Mouse (Mus musculus) embryo, embryonic 11 days (tissue): Measurements from ENCODE around the gene Megf6.

Experiments
- DNase-seq: peaks from one replicate; pipeline ENCODE4 v3.0.0-alpha.2; 2015

Megf6 gene

DNA sequence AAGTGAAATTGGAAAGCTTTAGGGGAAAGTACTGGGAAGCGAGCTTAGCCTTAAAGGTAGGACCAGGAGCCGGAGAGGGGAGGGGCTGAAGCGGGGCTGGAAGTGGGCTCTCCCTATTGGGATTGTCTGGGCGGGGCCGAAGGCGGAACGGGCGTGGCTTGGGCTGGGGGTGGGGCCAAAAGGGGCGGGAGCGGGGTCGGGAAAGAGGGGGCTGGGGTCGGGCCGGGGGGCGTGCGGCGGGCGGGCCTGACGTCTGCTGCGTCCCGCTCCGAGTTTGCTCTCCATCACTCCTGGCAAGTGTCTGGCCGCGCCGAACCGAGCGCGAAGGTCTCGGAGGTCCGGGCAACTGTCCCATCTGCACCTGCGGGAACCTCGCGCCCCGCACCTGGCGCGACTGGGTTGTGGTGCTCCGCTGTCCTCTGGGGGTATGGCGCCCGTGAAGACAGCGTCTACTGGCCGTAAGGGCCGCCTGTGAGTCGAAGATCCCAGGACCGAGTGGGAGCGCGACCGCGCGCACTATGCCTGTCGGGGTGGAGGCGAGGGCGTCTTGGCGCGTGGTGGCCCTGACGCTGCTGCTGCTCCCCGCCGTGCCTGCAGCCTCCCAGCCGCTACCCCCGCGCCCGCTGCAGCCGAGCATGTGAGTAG lies at the start of gene Megf6:
Gene Megf6 (plus strand): TSS at position 225 of the 645 bp plus-strand sequence.
- peak; percentile 90 for DNase-seq

DNA sequence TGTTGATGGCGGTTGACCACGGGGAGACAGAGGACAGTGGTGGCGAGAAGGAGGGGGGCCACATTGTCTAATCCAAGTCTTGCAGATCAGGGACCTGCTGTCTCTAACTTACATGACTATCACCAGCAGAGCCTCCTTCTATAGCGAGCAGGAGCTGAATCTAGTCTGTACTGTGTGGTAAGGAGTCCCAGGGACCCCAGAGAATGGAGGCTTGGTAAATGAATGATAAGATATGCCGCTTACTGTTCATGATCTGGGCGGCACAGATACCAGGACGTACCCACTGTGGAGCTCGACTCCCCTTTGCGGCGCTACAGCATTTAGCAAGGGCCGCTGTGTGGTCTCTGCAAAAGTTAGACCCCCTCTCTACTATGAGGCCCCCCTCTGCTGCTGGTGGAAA lies 48.7 kb upstream of the Megf6 start:
- DNase-seq = no peak

DNA sequence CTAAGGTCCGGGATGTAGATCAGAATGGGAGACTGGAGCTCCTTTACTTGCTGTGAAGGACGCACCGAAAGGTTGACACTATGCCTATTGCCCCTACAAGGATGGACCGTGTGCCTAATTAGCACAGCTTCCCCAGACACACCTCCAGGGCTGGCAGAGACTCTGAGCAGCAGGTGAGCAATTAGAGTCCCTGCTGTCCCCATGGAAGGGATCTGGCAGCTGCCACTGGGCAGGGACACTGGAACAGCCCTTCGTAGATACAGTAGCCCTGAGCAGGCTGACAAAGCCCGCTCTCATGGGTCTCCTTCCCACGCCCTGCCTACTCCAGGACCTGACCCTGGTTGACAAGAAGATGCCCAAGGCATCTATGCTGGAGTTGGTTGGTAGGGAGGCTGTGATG lies 48.2 kb upstream of the Megf6 start:
- DNase-seq = no peak

DNA sequence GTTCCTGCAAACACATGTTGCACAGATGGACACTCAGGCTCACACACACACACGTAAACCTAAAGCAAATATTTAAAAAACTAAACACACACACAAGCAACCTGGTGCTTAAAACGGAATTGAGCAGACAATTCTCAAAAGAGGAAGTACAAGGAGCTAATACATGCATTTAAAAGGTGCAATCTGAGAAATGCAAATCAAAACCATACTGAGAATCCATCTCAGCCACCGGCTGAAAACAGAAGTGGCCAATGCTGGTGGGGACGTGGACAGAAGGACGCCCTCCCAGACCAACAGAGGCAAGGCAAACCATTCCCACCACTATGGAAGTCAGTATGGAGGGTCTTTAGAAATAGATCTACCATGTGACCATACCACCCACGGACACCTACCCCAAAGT lies 47.0 kb upstream of the Megf6 start:
- DNase-seq = no peak

DNA sequence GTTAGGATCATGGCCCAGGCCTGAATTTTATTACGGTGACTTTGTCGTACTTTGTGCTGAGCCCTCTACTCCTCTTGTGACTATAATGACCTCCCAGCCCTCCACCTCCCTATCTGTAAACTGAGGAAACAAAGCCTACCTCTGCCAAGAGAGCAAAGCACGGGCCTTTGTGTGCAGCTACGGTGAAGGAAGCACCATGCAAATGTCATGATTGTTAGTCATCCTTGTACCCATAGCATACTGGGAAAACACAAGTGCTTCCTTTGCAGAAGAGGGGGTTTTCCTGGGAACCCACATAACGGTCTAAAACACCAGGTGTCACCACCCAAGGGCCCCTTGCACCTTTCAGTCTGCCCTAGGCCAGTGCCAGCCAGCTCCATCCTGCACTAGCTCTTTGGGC lies 45.3 kb upstream of the Megf6 start:
- no peak for DNase-seq

DNA sequence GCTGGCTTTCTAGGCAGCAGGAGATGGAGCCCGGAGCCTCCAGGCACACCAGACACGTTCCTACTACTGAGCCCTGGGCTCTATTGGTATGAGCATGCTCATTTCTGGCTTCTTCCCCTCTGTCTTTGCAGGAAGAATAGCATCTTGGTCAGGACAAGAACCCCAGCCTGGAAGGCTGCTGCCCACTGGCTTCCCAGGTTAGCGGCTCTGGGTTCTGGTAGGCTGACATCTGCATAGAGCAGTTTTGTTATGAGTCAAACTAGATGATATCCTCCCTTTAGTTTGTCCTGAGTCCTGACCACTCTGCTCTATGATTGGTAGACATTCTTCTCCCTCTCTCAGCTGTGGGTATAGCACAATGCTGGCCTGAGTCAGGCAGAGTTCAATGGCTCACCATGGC lies 43.3 kb upstream of the Megf6 start:
- DNase-seq = no peak

DNA sequence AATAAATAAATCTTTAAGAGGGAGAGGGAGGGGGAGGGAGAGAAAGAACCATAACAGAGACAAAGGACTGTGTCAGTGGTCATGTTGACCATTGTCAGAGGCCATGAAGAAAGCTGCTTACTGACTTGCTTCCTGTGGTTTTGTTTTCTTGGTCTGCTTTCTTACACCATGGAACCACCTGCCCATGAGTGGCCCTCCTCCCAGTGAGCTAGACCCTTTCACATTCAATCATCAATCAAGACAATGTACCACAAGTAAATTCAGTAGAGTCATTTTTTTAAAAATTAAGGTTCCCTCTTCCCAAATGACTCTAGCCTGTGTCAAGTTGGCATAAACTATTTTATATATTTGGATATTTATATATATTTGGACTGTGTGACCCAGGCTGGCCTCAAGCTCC lies 40.6 kb upstream of the Megf6 start:
- DNase-seq = no peak

DNA sequence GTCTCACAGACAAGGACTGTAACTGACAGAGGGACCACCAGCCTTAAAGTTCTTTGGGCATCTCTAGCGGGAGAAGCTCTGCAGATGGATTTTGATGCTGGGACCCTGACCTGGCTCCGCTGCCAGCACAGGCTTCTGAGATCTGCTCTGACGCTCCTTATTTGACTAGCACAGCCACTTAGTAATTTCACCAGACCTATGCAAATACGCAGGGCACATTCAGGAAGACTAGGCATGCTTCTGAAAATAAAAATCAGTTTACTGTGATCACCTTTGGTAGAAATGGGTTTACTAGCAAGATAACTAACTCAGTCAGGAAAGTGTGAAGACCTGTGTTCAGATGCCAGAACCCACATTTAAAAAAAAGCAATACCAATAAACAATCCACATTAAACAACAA lies 38.6 kb upstream of the Megf6 start:
- DNase-seq = no peak

DNA sequence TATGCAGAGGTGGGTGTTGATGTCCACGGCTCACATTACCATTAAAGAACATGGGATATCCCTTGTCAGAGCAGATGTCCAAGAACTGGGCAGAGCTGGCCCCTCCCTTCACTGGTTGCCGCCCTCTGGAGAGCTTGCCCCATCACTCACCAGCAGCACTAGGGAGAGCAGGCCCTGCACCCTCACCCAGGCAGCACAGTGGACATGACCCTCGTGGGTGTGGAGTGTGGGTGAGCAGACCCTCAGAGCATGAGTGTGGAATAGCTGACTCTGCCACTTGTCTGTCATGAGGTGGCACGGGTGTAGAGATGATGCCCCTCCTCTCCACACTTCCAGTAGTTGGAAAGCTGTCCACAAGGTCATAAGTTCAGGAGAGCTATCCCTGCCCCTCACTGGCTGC lies 35.7 kb upstream of the Megf6 start:
- DNase-seq = no peak

DNA sequence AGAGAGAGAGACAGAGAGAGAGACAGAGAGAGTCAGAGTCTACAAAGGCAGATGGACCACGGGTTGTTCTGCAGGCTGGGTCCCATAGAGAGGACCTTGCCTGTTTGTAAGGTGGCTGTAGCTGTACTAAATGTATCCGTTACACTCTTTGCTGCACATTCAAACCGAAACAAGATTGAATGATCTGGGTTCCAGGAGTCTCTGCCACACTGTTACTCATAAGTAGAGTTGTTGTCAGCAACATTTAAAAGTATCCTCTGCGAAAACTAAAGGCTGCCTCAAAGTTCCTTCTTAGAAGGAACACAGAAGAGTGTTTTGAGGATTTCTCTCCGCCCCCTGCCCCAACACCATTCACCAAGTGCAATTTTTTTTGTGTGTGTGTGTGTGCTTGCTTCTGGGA lies 33.4 kb upstream of the Megf6 start:
- DNase-seq = no peak

DNA sequence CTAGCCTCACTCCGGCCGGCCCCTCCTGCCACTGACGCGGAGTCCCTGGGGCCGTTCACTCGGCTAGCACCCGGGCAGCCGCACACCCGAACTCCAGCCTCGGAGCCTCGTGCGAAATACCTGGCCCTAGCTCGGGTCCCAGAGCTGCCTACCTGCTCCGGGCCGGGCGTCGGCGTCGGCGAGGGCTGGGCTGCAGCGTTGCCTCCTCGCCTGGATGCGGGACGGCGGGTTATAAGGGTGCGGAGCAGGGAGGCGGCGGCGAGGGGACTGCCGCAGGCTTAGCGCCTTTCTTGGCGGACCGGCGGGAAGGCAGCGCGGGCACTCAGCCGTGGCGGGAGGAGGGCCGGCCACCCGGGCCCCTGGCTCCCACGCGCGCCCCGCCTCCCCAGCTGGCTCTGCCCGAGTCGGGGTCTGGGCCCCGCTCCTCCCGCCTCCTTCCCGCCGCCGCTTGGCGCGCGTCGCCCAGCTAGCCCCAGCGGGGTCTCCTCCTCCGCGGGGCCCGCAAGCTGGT lies 30.8 kb upstream of the Megf6 start:
- peak; percentile 49 for DNase-seq

DNA sequence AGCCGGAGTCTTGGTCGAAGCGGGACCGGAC lies 30.5 kb upstream of the Megf6 start, which contains the start of gene Trp73:
Gene Trp73 (minus strand): TSS at position 27 of the 31 bp plus-strand sequence.
- DNase-seq = no peak

DNA sequence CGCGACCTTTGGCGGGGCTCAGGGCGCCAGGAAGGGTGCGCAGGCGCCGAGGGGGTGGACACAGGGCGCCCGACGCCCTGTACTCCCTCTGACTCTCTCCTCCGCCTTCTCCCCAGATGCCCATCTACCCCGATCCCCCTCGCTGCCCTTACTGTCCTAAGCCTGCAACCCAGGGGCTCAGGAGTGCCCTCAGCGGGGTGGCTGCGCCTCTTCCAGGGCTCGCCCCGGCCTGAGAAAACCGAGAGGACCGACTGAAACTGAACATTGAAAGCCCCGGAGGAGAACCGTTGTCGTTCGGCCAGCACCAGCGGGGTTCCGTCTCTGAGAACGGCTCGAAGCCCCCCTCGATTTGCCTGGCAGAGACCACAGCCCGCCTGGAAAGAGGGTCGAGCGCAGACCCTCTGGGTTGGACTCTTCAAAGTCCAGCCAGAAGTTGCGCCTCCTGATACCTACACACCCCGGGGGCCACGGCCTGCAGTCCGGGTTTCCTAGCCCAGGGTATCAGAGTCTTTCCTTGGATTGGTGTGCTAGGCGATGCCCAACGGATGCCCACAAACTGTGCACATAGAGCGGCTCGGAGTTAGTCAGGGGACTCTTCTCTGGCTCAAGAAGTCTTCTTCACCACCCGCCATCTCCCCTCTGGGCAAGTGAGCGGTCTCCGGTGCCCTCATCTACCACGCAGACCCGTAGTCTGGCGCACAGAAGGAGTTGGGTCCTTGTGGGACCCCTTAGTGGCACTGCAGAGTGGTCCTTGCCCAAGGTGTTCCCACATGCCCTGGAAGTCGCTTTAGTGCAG lies 30.1 kb upstream of the Megf6 start:
- DNase-seq = peak; percentile 29

DNA sequence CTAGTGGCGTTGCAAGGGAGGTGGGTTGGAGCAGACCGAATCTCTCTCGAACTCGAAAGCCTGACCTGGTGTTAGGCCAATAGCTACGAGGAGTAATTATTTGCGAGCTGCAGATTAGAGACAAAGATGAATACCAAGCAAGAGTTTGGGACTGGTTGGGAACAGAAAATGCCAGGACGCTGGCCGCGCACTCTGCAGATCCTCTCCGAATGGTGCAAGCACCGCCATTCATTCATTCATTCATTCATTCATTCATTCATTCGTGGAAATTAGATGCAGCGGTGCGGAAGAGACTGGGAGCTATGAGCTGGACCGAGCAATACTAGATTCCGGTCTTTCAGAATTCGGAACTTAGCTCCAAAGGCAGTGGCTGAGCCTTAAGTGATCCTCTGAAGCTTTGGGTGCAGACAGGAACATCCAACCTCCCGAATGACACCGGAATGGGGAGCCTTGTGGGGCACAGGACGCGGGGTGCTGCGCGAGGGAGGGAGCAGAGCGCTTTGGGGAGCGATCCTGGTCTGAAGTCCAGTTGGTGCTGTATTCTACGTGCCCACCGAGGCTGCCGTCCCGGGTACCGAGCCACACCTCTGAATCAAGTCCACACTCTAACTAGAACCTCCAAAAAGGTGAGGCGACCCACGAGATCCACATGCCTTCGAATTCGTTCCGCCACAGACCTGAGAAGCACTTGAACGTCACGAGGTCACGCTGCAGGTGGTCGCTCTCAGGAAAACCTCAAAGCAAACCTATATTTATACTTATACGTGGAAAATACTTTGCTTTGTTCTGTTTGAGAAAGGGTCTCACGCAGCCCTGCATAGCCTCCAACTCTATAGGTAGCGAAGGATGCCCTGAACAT lies 29.3 kb upstream of the Megf6 start:
- no peak for DNase-seq

DNA sequence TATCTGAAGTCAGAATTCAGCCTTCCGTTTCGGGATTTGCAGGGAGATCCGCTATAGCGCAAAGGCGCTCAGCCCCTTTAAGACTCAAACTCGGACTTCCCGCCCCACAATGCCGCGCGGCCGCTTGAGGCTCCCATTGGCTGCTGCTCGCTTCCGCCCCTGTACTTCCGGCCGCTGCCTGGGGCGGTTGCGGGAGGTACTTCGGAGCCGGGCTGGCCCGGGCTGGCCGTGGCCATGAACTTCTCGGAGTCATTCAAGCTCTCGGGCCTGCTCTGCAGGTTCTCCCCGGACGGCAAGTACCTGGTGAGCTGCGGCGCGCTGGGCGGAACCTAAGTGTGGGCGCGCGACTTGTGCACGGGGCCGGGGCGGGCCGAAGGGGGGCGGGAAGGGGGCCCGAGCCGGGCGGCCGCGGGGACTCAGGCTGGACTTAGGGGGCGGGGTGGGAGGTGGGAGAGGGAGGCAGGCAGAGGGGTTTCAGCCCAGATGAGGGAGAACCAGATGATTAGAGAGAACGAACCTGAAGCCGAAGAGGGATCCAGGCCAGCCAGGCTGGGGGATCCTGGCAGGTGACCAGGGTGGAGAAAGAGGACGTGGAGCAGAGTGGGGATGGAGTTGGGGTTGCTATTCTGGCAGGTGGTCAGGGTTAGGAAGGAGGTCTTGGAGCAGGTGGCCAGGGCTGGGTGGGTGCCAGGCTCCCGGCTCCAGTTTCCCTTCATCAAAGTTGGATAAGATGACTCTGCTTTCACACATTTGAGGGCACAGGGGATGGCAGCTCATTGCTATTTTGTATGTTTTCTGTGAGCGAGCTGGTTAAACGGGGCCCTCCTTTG lies 28.1 kb upstream of the Megf6 start, which contains the start of gene Wrap73:
Gene Wrap73 (plus strand): TSS at position 162 of the 830 bp plus-strand sequence.
- DNase-seq = peak; percentile 97

DNA sequence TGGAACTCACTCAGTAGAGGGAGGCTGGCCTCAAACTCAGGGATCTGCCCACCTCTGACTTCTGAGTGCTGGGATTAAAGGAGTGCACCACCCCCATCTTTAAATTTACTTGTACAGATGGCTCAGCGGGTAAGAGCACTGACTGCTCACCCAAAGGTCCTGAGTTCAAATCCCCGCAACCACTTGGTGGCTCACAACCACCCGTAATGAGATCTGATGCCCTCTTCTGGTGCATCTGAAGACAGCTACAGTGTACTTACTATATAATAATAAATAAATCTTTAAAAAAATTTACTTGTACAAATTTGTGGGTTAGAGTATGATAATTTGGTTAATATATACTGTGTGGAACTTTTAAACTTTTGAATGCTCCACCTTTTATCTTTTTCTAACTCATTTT lies 25.8 kb upstream of the Megf6 start:
- DNase-seq = no peak

DNA sequence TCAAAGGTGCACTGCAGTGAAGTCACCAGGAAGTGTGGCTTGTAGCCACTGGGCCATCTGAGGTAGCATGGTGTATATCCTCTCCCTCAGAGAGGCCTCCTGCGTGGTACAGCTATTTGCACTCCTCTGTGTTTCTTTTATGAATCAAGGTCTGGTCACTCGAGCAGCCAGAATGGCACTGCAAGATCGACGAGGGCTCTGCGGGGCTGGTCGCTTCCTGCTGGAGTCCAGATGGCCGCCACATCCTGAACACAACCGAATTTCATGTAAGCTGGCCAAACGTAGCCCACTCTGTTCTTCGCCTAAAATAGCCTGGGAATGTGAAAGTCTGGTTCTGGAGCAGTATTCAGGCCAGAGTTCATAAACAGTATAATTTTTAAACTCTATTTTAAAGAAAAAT lies 24.2 kb upstream of the Megf6 start:
- DNase-seq = no peak

DNA sequence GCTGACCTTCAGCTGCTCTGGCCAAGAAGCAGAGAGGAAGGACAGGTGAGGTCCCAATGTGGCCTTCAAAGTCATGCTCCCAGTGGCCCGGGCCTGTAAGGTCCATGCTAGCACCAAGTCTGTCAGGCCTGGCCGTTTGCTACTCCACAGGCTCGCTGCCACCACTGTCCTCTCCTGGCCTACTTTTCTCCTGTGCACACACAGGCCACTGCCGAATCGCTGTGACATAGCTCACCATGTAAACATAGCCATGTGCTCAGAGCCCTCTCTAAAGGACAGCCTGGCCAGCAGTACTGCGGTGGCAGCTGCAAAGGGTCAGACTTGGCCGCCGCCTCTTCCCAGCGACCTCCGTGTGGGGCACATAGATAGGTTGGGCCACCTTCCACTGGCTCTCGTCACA lies 16.4 kb upstream of the Megf6 start:
- DNase-seq = no peak

DNA sequence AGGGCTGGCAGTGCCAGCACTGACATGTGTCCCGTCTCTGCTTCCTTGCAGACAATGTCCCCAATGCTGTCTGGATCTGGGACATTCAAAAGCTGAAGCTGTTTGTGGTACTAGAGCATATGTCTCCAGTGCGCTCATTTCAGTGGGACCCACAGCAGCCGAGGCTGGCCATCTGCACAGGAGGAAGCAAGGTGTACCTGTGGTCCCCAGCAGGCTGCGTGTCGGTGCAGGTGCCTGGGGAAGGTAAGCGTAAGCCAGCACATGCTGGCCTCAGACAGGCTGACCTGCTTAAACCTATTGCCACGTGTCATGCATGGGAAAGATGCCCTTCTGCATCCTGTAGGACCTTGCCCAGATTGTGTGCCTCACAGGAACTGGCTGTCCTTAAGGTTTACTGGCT lies 14.5 kb upstream of the Megf6 start:
- no peak for DNase-seq

DNA sequence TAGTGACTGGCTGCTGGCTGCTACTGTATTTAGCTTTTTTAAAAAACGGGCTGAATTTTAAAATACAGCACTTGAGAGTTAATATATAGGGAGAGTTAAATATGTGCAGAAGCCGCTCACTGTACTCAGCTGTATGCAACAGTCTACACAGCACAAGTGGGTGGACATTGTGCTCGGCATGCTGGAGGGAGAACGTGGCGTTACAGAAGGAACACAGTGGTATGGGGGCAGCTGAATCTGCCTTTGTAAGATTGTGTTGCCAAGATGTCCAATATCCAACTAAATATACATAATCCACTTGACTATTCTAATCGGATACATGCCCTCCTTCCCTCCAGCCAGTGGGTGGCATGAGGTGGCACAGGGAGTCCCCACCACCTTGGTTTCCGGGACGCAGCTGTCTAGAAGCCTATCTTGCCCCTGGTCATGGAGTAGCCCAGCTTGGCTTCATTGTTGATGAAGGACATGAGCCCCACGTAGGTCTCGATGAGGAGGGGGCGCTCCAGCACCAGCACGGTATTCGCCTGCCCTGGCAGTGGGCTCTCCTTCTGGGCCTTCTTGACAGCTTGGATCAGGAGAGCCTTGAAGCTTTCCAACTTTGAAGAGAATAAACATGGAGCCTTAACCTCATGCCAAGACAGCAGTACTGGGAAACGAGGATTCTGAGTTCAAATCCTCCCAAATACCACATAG lies 12.4 kb upstream of the Megf6 start:
- no peak for DNase-seq

DNA sequence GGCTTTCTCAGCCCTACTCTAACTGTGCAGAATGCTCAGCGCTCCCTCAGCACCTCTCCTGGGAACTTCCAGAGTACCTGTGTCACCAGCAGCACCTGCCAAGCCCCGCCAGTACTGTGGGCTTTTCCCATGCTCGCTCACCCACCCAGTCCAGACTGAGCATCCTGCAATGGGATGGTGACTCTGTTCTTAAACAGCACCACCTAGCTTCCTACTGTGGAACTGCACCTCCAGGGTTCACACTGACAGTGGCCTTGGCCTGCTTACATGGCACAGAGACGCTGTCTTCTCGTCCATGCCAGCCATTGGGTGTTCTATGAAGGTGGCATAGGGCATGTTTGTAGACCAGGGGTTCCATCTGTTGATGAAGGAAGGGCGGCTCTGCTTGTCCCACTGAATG lies 11.5 kb upstream of the Megf6 start:
- DNase-seq = peak; percentile 87

DNA sequence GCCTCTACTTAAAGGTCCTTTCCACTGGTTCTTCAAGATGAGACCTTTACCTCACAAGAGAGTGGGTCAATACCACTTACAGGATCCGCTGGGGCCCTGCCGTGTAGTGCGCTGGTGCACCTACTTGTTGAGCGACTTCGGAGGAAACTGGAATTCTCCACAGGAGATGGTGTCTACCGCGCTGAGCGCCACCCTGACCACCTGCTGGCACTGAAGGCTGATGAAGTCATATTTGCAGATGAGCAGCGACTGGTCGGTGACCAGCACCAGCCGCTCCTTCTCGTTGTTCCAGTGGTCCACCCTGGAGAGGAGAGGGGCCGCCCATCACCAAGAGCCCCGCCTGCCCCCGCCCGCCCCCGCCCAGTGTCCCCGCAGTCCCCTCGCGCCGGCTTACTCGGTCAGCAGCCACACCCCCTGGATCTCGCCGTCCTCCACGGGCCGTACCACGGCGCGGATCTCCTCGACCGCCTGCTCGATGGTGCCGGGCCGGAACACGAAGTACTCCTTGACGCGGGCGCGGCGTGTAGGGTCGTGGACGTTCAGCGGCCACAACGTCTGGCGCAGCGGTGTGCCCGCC lies 10.5 kb upstream of the Megf6 start:
- no peak for DNase-seq
